Mouse (Mus musculus): Measurements from ENCODE around the gene Adk.
"Not testable (repeated sequence)": the region's sequence is repeated elsewhere in the genome, so short reads cannot be mapped to it uniquely, and the experiment has no call there.

DNA sequence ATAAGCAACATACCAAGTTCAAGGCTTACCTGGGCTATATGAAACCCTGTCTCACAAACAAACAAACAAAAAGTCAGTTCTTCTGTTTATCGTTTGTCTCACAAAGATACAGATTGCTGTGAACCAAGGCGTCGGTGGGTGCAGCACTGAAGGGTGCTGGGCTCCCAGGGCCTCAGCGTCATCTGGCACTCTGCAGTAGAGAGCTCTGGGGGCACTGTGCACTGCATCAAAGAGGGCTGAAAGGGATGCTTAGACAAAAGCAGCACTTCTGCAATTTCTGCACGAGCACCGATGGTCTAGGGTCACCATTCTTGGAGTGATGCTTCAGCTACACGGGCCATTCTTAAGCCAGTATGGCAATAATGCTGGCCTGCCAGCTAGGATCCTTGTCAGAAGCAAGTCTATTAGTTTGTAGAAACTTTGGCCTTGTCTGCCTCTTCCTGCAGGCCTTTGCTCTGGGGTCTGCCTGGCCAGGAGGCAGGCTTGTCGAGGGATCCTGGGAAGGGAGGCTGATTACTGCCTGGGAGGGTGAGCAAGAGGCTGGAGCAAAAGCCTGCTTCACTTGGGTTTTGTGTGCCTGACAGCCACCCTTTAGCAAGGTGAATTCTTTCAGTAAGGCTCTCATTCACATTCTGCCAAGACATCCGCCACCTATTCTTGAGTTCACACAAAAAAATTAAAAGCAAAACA, 436.2 kb downstream of the Adk start:
- TF ChIP-seq ZNF384 (IDR thresholded peaks at IDR 0.05; ENCODE audit: low read depth, low read length); MAFK (IDR thresholded peaks at IDR 0.05; ENCODE audit: insufficient read depth, low read depth, low read length); HCFC1 (IDR thresholded peaks at IDR 0.05; ENCODE audit: borderline replicate concordance, insufficient read depth, low read length): not testable (repeated sequence)
